Mouse (Mus musculus) intestine, embryonic 14.5 days (tissue): Measurements from ENCODE around the gene Wdr45. TPM values are rescaled to one million over a fixed set of nuclear protein-coding genes. Genes with fewer than 3 reads are reported as not detected.
A peak's percentile ranks its signal among the peaks of the same experiment; 100 is the strongest.
"Not testable (repeated sequence)": the region's sequence is repeated elsewhere in the genome, so short reads cannot be mapped to it uniquely, and the experiment has no call there.

Source experiments
- ATAC-seq: fragments of 200-750 bp; cut with Nextera tagmentation; replicated peaks from 2 replicates; pipeline ENCODE4 v1.8.0; 2017; ENCODE audit warnings: low read depth, moderate number of reproducible peaks, moderate TSS enrichment, moderate library complexity; ENCODE audit not compliant: low FRiP score, low TSS enrichment
- DNase-seq: peaks from one replicate; pipeline ENCODE4 v3.0.0-alpha.2; 2018; ENCODE audit warnings: low spot score
- H3K27ac ChIP-seq: fragments of 300-500 bp; sonication (generic); 2 replicates; pipeline ENCODE4 v1.5.1; 2014; ENCODE audit warnings: low read depth, mild to moderate bottlenecking, control low read depth
- H3K27me3 ChIP-seq: fragments of 300-500 bp; sonication (generic); replicated peaks from 2 replicates; pipeline ENCODE4 v1.6.1; 2014; ENCODE audit warnings: low read length, control low read depth; ENCODE audit not compliant: control insufficient read depth, insufficient read depth
- H3K36me3 ChIP-seq: fragments of 300-500 bp; sonication (generic); 2 replicates; pipeline ENCODE4 v1.6.1; 2014; ENCODE audit warnings: low read length, control low read depth; ENCODE audit not compliant: control insufficient read depth, insufficient read depth
- H3K4me1 ChIP-seq: fragments of 300-500 bp; sonication (generic); replicated peaks from 2 replicates; pipeline ENCODE4 v1.6.1; 2014; ENCODE audit warnings: low read length, control low read depth, mixed read lengths; ENCODE audit not compliant: control insufficient read depth, insufficient read depth
- H3K4me2 ChIP-seq: fragments of 300-500 bp; sonication (generic); 2 replicates; pipeline ENCODE4 v1.6.1; 2014; ENCODE audit warnings: low read length
- H3K4me3 ChIP-seq: fragments of 300-500 bp; sonication (generic); 2 replicates; pipeline ENCODE4 v1.5.1; 2014; ENCODE audit warnings: low read depth, low read length, control low read depth, mixed read lengths
- H3K9ac ChIP-seq: fragments of 300-500 bp; sonication (generic); 2 replicates; pipeline ENCODE4 v1.6.1; 2014; ENCODE audit warnings: mild to moderate bottlenecking, low read length
- H3K9me3 ChIP-seq: fragments of 300-500 bp; sonication (generic); 2 replicates; pipeline ENCODE4 v1.6.1; 2016; ENCODE audit warnings: low read length, control low read depth; ENCODE audit not compliant: control insufficient read depth
- WGBS: fragments of 180-500 bp; shearing (Covaris S2); extraction: QIAGEN DNeasy Blood & Tissue Kit; methylation state at CpG from one replicate; pipeline ENCODE4 v1.1.7; 2014; 5-methylcytosine and 5-hydroxymethylcytosine counted together
- polyA plus RNA-seq: library from polyadenylated mRNA; unstranded; fragments of >200 nt; fragmentation: Nextera tagmentation; extraction: Ambion mirVana; gene quantifications from 2 replicates; pipeline ENCODE4 v1.2.1, GENCODE M21; 2014

The Wdr45 gene
- polyA plus RNA-seq: 21.5 and 24.9 TPM in 2 replicates

- H3K4me1 ChIP-seq, H3K27me3 ChIP-seq, H3K27ac ChIP-seq, H3K36me3 ChIP-seq, H3K9me3 ChIP-seq: not testable (repeated sequence)
- H3K9ac ChIP-seq: 0 out of 2 replicates have a peak within 1 kb of the TSS, but pooled peaks have one; percentile 25
- peak within 1 kb of the TSS; percentile 47 for H3K4me2 ChIP-seq
- ATAC-seq (peak; percentile 97), DNase-seq (peak; percentile 80)
- H3K4me3 ChIP-seq: peak within 1 kb of the TSS; percentile 36
- WGBS: 15% methylated on average over 39 of the region's 60 CpGs
These were observed at the start of gene Wdr45 for GRCm38 (mm10) chrX:7714135-7714899. Wdr45 (plus strand) TSS chrX:7714333.

DNA sequence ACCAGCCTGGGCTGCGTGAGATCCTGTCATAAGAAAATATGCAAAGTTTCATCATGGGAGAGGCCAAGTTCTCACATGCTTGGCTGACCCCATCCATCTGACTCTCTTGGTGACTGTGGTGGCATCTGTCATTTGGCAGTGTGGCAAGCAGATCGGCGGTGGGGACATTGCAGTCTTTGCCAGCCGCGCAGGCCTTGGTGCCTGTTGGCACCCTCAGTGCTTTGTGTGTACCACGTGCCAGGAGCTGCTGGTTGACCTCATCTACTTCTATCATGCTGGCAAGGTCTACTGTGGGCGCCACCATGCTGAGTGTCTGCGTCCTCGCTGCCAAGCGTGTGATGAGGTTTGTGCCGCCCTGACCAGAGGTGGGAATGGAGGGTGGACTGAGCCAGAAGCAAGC lies 49.3 kb upstream of the Wdr45 start:
- DNase-seq: no peak
- ATAC-seq: no peak
- no peak overlapping the region for H3K9ac ChIP-seq
- H3K36me3 ChIP-seq: peaks cover 23% of the 10 kb centered on the region
- no peaks in the 10 kb centered on the region for H3K4me1 ChIP-seq
- no peaks in the 10 kb centered on the region for H3K9me3 ChIP-seq
- H3K27ac ChIP-seq: no peak overlapping the region
- no peaks in the 10 kb centered on the region for H3K27me3 ChIP-seq
- 93% methylated on average over 11 of the region's 11 CpGs for WGBS
- H3K4me2 ChIP-seq: no peak overlapping the region
- H3K4me3 ChIP-seq: no peak overlapping the region

DNA sequence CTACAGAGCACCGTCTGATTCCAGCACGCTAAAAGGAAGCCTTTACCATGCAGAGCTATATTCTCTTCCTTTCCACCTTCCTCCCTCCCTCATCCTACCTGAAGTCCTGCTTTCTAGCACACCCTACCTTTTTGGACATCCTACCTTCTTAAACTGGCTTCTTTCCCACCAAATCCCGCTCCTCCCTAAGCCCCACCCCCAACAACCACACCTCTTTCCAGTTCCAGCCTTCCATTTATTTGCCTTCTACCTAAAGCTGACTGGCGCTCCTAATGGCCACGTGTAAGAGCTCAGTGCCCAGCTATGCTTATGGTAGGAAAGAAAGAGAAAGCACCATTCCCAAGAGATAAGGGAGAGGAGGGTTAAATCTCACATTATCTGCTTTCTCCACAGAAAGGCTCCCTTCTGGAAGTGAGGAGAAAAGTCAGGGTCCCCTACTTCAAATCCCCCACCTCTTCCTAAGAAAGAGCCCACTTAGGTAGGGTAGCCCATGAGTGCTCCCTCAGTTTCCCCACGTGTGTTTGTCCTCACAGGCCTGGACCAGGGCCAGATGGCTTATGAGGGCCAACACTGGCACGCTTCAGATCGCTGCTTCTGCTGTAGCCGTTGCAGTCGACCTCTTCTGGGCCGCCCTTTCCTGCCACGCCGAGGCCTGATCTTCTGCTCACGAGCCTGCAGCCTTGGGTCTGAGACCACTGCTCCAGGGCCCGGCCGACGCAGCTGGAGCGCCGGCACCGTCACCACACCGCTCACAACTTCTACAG lies 48.2 kb upstream of the Wdr45 start:
- no peaks in the 10 kb centered on the region for H3K4me1 ChIP-seq
- H3K9me3 ChIP-seq: no peaks in the 10 kb centered on the region
- peaks cover 19% of the 10 kb centered on the region; the same call in 1 of the 2 replicates for H3K36me3 ChIP-seq
- H3K4me2 ChIP-seq: no peak overlapping the region
- no peak overlapping the region for H3K27ac ChIP-seq
- no peaks in the 10 kb centered on the region for H3K27me3 ChIP-seq
- H3K4me3 ChIP-seq: no peak overlapping the region
- H3K9ac ChIP-seq: no peak overlapping the region
- WGBS: 71% methylated on average over 21 of the region's 21 CpGs
- ATAC-seq: no peak
- no peak for DNase-seq

- Histone ChIP-seq H3K4me1 (no peaks in the 10 kb centered on the region), H3K4me2 (peak overlapping the region; percentile 48), H3K27ac (peak overlapping the region; percentile 54), H3K4me3 (peak overlapping the region; percentile 47), H3K9ac (peak overlapping the region; percentile 51), H3K36me3 (peaks cover 15% of the 10 kb centered on the region; the same call in 1 of the 2 replicates), H3K9me3 (no peaks in the 10 kb centered on the region), H3K27me3 (no peaks in the 10 kb centered on the region)
- 21% methylated on average over 18 of the region's 19 CpGs for whole genome bisulfite sequencing
- ATAC-seq: peak; percentile 64
- peak; percentile 68 for DNase-seq
These were observed 43.7 kb upstream of the Wdr45 start for GRCm38 (mm10) chrX:7670390-7670881.

- Histone ChIP-seq H3K9me3 (no peaks in the 10 kb centered on the region), H3K27ac (peak within 1 kb of the TSS; percentile 54), H3K27me3 (no peaks in the 10 kb centered on the region), H3K4me2 (peak within 1 kb of the TSS; percentile 48), H3K9ac (peak within 1 kb of the TSS; percentile 51), H3K4me1 (no peaks in the 10 kb centered on the region), H3K4me3 (peak within 1 kb of the TSS; percentile 47), H3K36me3 (peaks cover 15% of the 10 kb centered on the region; the same call in 1 of the 2 replicates)
- DNase-seq (peak; percentile 67), ATAC-seq (peak; percentile 47)
- 15% methylated on average over 35 of the region's 36 CpGs for WGBS
These were observed 43.1 kb upstream of the Wdr45 start, which contains the start of gene Plp2 for GRCm38 (mm10) chrX:7670921-7671623. Plp2 (minus strand) TSS chrX:7671390.

- ATAC-seq (no peak), DNase-seq (no peak)
- Histone ChIP-seq H3K4me1 (no peaks in the 10 kb centered on the region), H3K9ac (no peak overlapping the region), H3K36me3 (peaks cover 4% of the 10 kb centered on the region; the same call in 1 of the 2 replicates), H3K27ac (no peak overlapping the region), H3K27me3 (no peaks in the 10 kb centered on the region), H3K9me3 (no peaks in the 10 kb centered on the region), H3K4me2 (no peak overlapping the region), H3K4me3 (no peak overlapping the region)
- WGBS: 46% methylated on average over 6 of the region's 6 CpGs
These were observed 41.4 kb upstream of the Wdr45 start for GRCm38 (mm10) chrX:7672739-7673138.

DNA sequence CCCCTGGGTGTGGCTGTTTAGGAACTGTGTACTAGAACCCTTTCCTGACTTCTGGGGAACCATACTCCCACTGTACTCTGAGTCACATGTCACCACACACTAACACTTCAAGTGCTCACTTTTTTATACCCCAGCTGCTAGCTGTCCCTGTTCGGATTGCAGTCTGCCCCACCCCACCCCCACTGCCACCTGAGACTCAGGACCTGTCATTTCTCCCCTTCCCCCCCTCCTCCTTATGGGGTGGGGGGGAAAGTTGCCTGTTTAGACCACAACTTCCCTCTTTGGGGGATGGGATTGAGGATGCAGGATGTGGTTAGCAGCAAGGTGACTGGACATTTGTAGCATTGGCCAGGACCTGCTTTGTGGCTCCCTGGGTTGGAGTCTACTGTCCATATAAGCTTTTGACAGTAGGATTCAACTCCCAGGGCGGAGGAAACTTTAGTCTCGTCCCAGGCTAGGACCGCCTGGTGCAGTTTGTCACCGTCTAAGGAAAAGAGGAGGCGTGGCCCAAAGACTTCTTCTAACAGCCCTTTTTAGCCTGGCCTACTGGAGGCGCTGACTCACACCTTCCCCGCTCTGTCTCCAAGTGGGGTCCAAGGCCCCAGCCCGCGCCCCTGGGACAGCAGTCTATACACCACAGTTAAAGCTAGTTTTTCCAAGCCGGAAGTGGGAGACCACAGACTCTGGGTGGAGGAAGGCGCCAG lies 40.4 kb upstream of the Wdr45 start:
- Histone ChIP-seq H3K9ac (no peak overlapping the region), H3K4me1 (no peaks in the 10 kb centered on the region), H3K36me3 (peaks cover 4% of the 10 kb centered on the region; the same call in 1 of the 2 replicates), H3K27ac (peak overlapping the region; percentile 67), H3K4me2 (peak overlapping the region; percentile 45), H3K4me3 (no peak overlapping the region), H3K27me3 (no peaks in the 10 kb centered on the region), H3K9me3 (no peaks in the 10 kb centered on the region)
- 31% methylated on average over 12 of the region's 12 CpGs for WGBS
- ATAC-seq (peak; percentile 29; the same call in 1 of the 2 replicates), DNase-seq (no peak)
